Mouse (Mus musculus) adrenal gland, adult 8-10 months (tissue): ENCODE data around the gene Spc24. TPM values are rescaled to one million over a fixed set of nuclear protein-coding genes. Genes with fewer than 3 reads are reported as not detected.
"Not testable (repeated sequence)": the region's sequence is repeated elsewhere in the genome, so short reads cannot be mapped to it uniquely, and the experiment has no call there.

Experiments used
- DNase-seq: peaks from one replicate; pipeline ENCODE4 v3.0.0; 2022
- total RNA-seq, 4 experiments: library from RNA; stranded (reverse); gene quantifications; 2 replicates each; pipeline ENCODE4 v1.2.4; 2022

Spc24 gene
- total RNA-seq = 1 to 10 TPM in 3 of 4 experiments, under 1 TPM in 1; 0.32 to 4.9 (median 2.1) TPM

GRCm38 (mm10) chr9:21760155-21761088, at the start of gene Spc24:
Gene Spc24 (minus strand): TSS chr9:21760303.
- peak; percentile 93 for DNase-seq

GRCm38 (mm10) chr9:21808561-21808960, 48.5 kb upstream of the Spc24 start:
- no peak for DNase-seq

- DNase-seq = no peak
Observed at GRCm38 (mm10) chr9:21806976-21807375, 46.9 kb upstream of the Spc24 start.

GRCm38 (mm10) chr9:21806363-21806762, 46.3 kb upstream of the Spc24 start:
- DNase-seq = no peak

- DNase-seq = peak; percentile 85
Observed at GRCm38 (mm10) chr9:21803986-21804644, 44.0 kb upstream of the Spc24 start.

- DNase-seq = no peak
Observed at GRCm38 (mm10) chr9:21801591-21801990, 41.5 kb upstream of the Spc24 start.

- no peak for DNase-seq
Observed at GRCm38 (mm10) chr9:21801121-21801520, 41.0 kb upstream of the Spc24 start.

GRCm38 (mm10) chr9:21799010-21799350, 38.9 kb upstream of the Spc24 start:
- DNase-seq = no peak

- peak; percentile 81 for DNase-seq
Observed at GRCm38 (mm10) chr9:21798345-21799009, 38.4 kb upstream of the Spc24 start, which contains the start of gene Kank2. Gene Kank2 (minus strand): TSS chr9:21798744.

GRCm38 (mm10) chr9:21797921-21798344, 37.8 kb upstream of the Spc24 start:
- peak; percentile 54 for DNase-seq

GRCm38 (mm10) chr9:21796919-21797318, 36.8 kb upstream of the Spc24 start:
- no peak for DNase-seq

- DNase-seq = no peak
Observed at GRCm38 (mm10) chr9:21796259-21796658, 36.2 kb upstream of the Spc24 start.

GRCm38 (mm10) chr9:21795579-21795978, 35.5 kb upstream of the Spc24 start:
- no peak for DNase-seq

GRCm38 (mm10) chr9:21794925-21795324, 34.8 kb upstream of the Spc24 start:
- no peak for DNase-seq

- DNase-seq = no peak
Observed at GRCm38 (mm10) chr9:21794344-21794834, 34.3 kb upstream of the Spc24 start.

- DNase-seq = not testable (repeated sequence)
Observed at GRCm38 (mm10) chr9:21793507-21793906, 33.4 kb upstream of the Spc24 start.

- peak; percentile 42 for DNase-seq
Observed at GRCm38 (mm10) chr9:21792644-21793043, 32.5 kb upstream of the Spc24 start.

GRCm38 (mm10) chr9:21791861-21792260, 31.8 kb upstream of the Spc24 start:
- peak; percentile 64 for DNase-seq

- no peak for DNase-seq
Observed at GRCm38 (mm10) chr9:21788234-21788633, 28.1 kb upstream of the Spc24 start.

GRCm38 (mm10) chr9:21787654-21788053, 27.6 kb upstream of the Spc24 start:
- no peak for DNase-seq

- DNase-seq = no peak
Observed at GRCm38 (mm10) chr9:21786906-21787305, 26.8 kb upstream of the Spc24 start.

- DNase-seq = not testable (repeated sequence)
Observed at GRCm38 (mm10) chr9:21786309-21786708, 26.2 kb upstream of the Spc24 start.
